Mouse (Mus musculus) heart, embryonic 16.5 days (tissue): Measurements from ENCODE around the gene Lgi4. TPM values are rescaled to one million over a fixed set of nuclear protein-coding genes. Genes with fewer than 3 reads are reported as not detected.

Source experiments
- ATAC-seq: fragments of 200-750 bp; cut with Nextera tagmentation; replicated peaks from 2 replicates; pipeline ENCODE4 v1.8.0; 2017; ENCODE audit warnings: moderate number of reproducible peaks; ENCODE audit not compliant: insufficient read depth, low FRiP score; ENCODE audit errors: extremely low read depth
- H3K27ac ChIP-seq: fragments of 300-500 bp; sonication (generic); 2 replicates; pipeline ENCODE4 v1.5.1; 2014; ENCODE audit warnings: mild to moderate bottlenecking, low read length, control low read depth, moderate library complexity
- H3K27me3 ChIP-seq: fragments of 300-500 bp; sonication (generic); 2 replicates; pipeline ENCODE4 v1.6.1; 2014; ENCODE audit warnings: low read length, mixed read lengths; ENCODE audit not compliant: control insufficient read depth, insufficient read depth
- H3K36me3 ChIP-seq: fragments of 300-500 bp; sonication (generic); 2 replicates; pipeline ENCODE4 v1.6.1; 2014; ENCODE audit not compliant: control insufficient read depth, insufficient read depth
- H3K4me1 ChIP-seq: fragments of 300-500 bp; sonication (generic); 2 replicates; pipeline ENCODE4 v1.6.1; 2014; ENCODE audit warnings: low read length, mixed read lengths; ENCODE audit not compliant: control insufficient read depth, insufficient read depth
- H3K4me2 ChIP-seq: fragments of 300-500 bp; sonication (generic); 2 replicates; pipeline ENCODE4 v1.6.1; 2014; ENCODE audit warnings: low read depth, mild to moderate bottlenecking, control low read depth, low read length
- H3K4me3 ChIP-seq: fragments of 300-500 bp; sonication (generic); 2 replicates; pipeline ENCODE4 v1.5.1; 2014; ENCODE audit warnings: mild to moderate bottlenecking, control low read depth, low read length
- H3K9ac ChIP-seq: fragments of 300-500 bp; sonication (generic); 2 replicates; pipeline ENCODE4 v1.6.1; 2014; ENCODE audit warnings: low read length, control low read depth
- H3K9me3 ChIP-seq: fragments of 300-500 bp; sonication (generic); replicated peaks from 2 replicates; pipeline ENCODE4 v1.6.1; 2016; ENCODE audit warnings: low read length; ENCODE audit not compliant: control insufficient read depth
- WGBS: fragments of 180-500 bp; shearing (Covaris S2); extraction: QIAGEN DNeasy Blood & Tissue Kit; methylation state at CpG from one replicate; pipeline ENCODE4 v1.1.7; 2014; 5-methylcytosine and 5-hydroxymethylcytosine counted together
- polyA plus RNA-seq: library from polyadenylated mRNA; unstranded; fragments of >200 nt; fragmentation: Nextera tagmentation; extraction: Ambion mirVana; gene quantifications from 2 replicates; pipeline ENCODE4 v1.2.1, GENCODE M21; 2015

The Lgi4 gene
- polyA plus RNA-seq, 1 experiment from 2014 or later: 0.09 TPM

GRCm38 (mm10) chr7:31036917-31037316 lies 22.2 kb upstream of the Lgi4 start:
- Histone ChIP-seq H3K27me3 (peaks cover 6% of the 10 kb centered on the region; the same call in 1 of the 2 replicates), H3K9me3 (no peaks in the 10 kb centered on the region), H3K4me1 (peaks cover 5% of the 10 kb centered on the region), H3K4me3 (no peak overlapping the region), H3K36me3 (no peaks in the 10 kb centered on the region), H3K9ac (no peak overlapping the region), H3K4me2 (no peak overlapping the region), H3K27ac (no peak overlapping the region)
- WGBS: 75% methylated on average over 7 of the region's 7 CpGs
- ATAC-seq: no peak

GRCm38 (mm10) chr7:31037675-31038074 lies 21.5 kb upstream of the Lgi4 start:
- no peak for ATAC-seq
- no peak overlapping the region for H3K4me3 ChIP-seq
- no peaks in the 10 kb centered on the region for H3K9me3 ChIP-seq
- H3K4me1 ChIP-seq: peaks cover 11% of the 10 kb centered on the region
- no peaks in the 10 kb centered on the region for H3K36me3 ChIP-seq
- H3K27ac ChIP-seq: no peak overlapping the region
- no peak overlapping the region for H3K4me2 ChIP-seq
- H3K9ac ChIP-seq: no peak overlapping the region
- H3K27me3 ChIP-seq: peaks cover 9% of the 10 kb centered on the region
- 62% methylated on average over 2 of the region's 2 CpGs for WGBS

- H3K36me3 ChIP-seq: no peaks in the 10 kb centered on the region
- no peak for ATAC-seq
- WGBS: 81% methylated on average over 4 of the region's 4 CpGs
- H3K27me3 ChIP-seq: peaks cover 13% of the 10 kb centered on the region
- H3K27ac ChIP-seq: no peak overlapping the region
- H3K9ac ChIP-seq: no peak overlapping the region
- no peak overlapping the region for H3K4me2 ChIP-seq
- H3K4me3 ChIP-seq: no peak overlapping the region
- H3K4me1 ChIP-seq: peaks cover 11% of the 10 kb centered on the region
- H3K9me3 ChIP-seq: no peaks in the 10 kb centered on the region
Measured at GRCm38 (mm10) chr7:31039011-31039410, 20.1 kb upstream of the Lgi4 start.

- ATAC-seq: no peak
- Histone ChIP-seq H3K27me3 (peaks cover 17% of the 10 kb centered on the region), H3K36me3 (no peaks in the 10 kb centered on the region), H3K9ac (no peak overlapping the region), H3K4me1 (peaks cover 11% of the 10 kb centered on the region), H3K27ac (no peak overlapping the region), H3K9me3 (no peaks in the 10 kb centered on the region), H3K4me2 (peak overlapping the region; percentile 62; the same call in 1 of the 2 replicates), H3K4me3 (no peak overlapping the region)
- WGBS: 71% methylated on average over 12 of the region's 12 CpGs
Measured at GRCm38 (mm10) chr7:31040281-31041022, 18.7 kb upstream of the Lgi4 start.

DNA sequence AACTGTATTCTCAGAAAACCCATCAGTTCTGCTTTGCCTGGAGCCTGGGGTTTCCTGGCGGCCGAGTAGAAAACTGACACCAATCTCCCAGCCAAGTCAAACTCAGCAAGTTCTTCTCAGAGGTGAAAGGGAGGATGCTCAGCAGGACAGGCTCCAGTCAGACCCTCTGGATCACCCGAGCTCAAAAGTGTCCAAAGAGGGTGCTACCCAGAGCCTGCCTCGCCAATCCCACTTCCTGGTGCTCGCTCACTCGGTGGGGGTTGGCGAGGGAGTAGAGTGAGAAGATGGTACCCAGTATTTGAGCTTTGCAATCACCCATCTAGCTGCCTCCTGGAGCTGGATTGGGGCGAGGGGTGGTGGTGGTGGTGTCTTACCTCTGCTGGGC lies 18.1 kb upstream of the Lgi4 start:
- peaks cover 17% of the 10 kb centered on the region for H3K27me3 ChIP-seq
- H3K4me2 ChIP-seq: peak overlapping the region; percentile 62
- H3K9me3 ChIP-seq: no peaks in the 10 kb centered on the region
- H3K4me3 ChIP-seq: peak overlapping the region; percentile 50
- H3K36me3 ChIP-seq: no peaks in the 10 kb centered on the region
- H3K27ac ChIP-seq: no peak overlapping the region
- peaks cover 11% of the 10 kb centered on the region for H3K4me1 ChIP-seq
- H3K9ac ChIP-seq: no peak overlapping the region
- no peak for ATAC-seq
- WGBS: 38% methylated on average over 8 of the region's 8 CpGs

- H3K36me3 ChIP-seq: no peaks in the 10 kb centered on the region
- H3K4me1 ChIP-seq: peaks cover 11% of the 10 kb centered on the region
- ATAC-seq: peak; percentile 68
- no peaks in the 10 kb centered on the region for H3K9me3 ChIP-seq
- H3K4me2 ChIP-seq: peak overlapping the region; percentile 62
- H3K27me3 ChIP-seq: peaks cover 17% of the 10 kb centered on the region
- H3K27ac ChIP-seq: peak overlapping the region; percentile 64
- H3K4me3 ChIP-seq: peak overlapping the region; percentile 50
- peak overlapping the region; percentile 71 for H3K9ac ChIP-seq
- WGBS: 3% methylated on average over 28 of the region's 28 CpGs
Measured at GRCm38 (mm10) chr7:31041662-31042315, 17.4 kb upstream of the Lgi4 start.

DNA sequence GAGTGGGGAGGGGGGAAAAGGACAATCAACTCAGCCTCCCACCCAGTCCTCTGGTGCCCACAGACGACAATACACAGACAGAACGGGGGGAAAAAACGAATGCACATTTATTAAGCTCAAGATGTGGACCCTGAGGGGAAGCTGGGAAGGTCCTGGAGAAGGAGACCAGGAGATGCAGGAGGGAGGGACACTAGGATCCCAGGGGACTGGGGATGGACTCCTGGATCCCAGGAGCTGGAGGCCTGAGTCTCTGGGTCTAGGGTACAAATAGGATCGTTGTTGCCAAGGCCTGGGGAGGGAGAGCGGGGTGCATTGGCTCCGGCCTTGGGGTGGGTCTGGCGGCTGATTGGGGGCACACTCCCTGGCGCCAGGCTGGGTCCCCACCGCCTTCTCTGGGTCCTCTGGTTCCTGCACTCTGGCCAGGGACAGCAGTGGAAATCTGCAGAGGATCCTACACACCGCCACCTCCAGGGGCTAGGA lies 16.7 kb upstream of the Lgi4 start, which contains the start of gene Fxyd5:
Gene Fxyd5 (minus strand): TSS at position 51 of the 480 bp plus-strand sequence.
- H3K27ac ChIP-seq: peak within 1 kb of the TSS; percentile 64
- peaks cover 11% of the 10 kb centered on the region for H3K4me1 ChIP-seq
- no peak for ATAC-seq

DNA sequence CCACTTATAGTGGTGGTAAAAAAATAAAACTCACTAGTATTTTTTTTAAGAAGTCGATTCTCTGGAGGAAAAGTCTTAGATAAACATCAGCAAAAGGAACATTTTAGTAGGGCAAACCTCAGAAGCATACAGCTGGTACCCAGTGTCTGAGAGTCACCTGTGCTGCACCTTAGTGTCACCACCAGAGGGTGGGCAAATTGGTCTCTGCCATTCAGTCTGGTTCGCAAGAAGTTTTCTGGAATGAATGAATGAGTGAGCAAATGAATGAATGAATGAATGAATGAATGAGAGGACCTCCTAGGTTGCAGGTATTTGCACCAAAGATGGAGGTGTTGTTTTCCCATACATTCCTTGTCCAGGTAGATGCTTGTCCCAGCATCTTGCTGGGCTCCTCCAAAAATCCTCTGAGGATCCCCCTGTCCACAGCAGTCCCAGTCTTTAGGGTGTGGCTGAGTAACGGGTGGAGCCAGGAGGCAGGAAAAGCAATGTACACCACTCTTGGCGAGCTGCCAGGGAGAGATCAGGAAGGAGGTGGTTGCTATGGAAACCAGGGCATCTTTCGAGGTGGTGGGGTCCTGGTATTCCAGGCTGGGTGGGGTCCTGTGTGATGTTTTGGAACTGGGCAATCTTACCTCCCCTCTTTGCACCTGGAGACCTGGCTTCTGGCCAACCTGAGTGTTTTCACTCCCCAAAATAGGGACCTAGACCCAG lies 9.9 kb upstream of the Lgi4 start:
- Histone ChIP-seq H3K9me3 (no peaks in the 10 kb centered on the region), H3K4me2 (no peak overlapping the region), H3K27ac (no peak overlapping the region), H3K27me3 (peaks cover 27% of the 10 kb centered on the region), H3K4me3 (no peak overlapping the region), H3K36me3 (no peaks in the 10 kb centered on the region), H3K4me1 (peaks cover 40% of the 10 kb centered on the region), H3K9ac (no peak overlapping the region)
- WGBS: 34% methylated on average over 5 of the region's 5 CpGs
- ATAC-seq: no peak

More for the DNA sequence above, 16.7 kb upstream of the Lgi4 start, which contains the start of gene Fxyd5:
- H3K9me3 ChIP-seq: no peaks in the 10 kb centered on the region
- H3K4me2 ChIP-seq: peak within 1 kb of the TSS; percentile 62
- 36% methylated on average over 10 of the region's 10 CpGs for WGBS
- H3K9ac ChIP-seq: peak within 1 kb of the TSS; percentile 71
- no peaks in the 10 kb centered on the region for H3K36me3 ChIP-seq
- peaks cover 17% of the 10 kb centered on the region for H3K27me3 ChIP-seq
- H3K4me3 ChIP-seq: peak within 1 kb of the TSS; percentile 50
